Mouse (Mus musculus) adrenal gland, postnatal 4 days (tissue): ENCODE data around the gene Auts2. TPM values are rescaled to one million over a fixed set of nuclear protein-coding genes. Genes with fewer than 3 reads are reported as not detected.

Experiments
- DNase-seq, 2 experiments: peaks; one replicate each; pipeline ENCODE4 v3.0.0; 2021 to 2022; ENCODE audit warnings: low spot score in 2 of 2, mixed read lengths in 2 of 2
- total RNA-seq, 2 experiments: library from RNA; stranded (reverse); gene quantifications; 2 replicates each; pipeline ENCODE4 v1.2.3; 2021

Auts2 gene
- total RNA-seq, 2 experiments from 2014 or later, result 72.9 to 80.5 TPM

GRCm38 (mm10) chr5:131813952-131814502, 729.1 kb downstream of the Auts2 start:
- DNase-seq, result no peak

GRCm38 (mm10) chr5:131813331-131813781, 729.8 kb downstream of the Auts2 start:
- DNase-seq, result no peak

- no peak for DNase-seq
Observed at GRCm38 (mm10) chr5:131812483-131813063, 730.6 kb downstream of the Auts2 start.

GRCm38 (mm10) chr5:131806350-131806749, 736.8 kb downstream of the Auts2 start:
- DNase-seq, result no peak

GRCm38 (mm10) chr5:131805277-131805676, 737.9 kb downstream of the Auts2 start:
- DNase-seq, result no peak

- DNase-seq, result no peak
Observed at GRCm38 (mm10) chr5:131803609-131804008, 739.5 kb downstream of the Auts2 start.

GRCm38 (mm10) chr5:131802340-131803036, 740.7 kb downstream of the Auts2 start:
- DNase-seq, result no peak

GRCm38 (mm10) chr5:131801924-131802323, 741.2 kb downstream of the Auts2 start:
- DNase-seq, result no peak

GRCm38 (mm10) chr5:131798373-131798772, 744.8 kb downstream of the Auts2 start:
- no peak for DNase-seq

- DNase-seq, result no peak
Observed at GRCm38 (mm10) chr5:131797044-131797443, 746.1 kb downstream of the Auts2 start.

- DNase-seq, result no peak
Observed at GRCm38 (mm10) chr5:131794411-131795133, 748.6 kb downstream of the Auts2 start.

GRCm38 (mm10) chr5:131789601-131790000, 753.5 kb downstream of the Auts2 start:
- DNase-seq, result no peak

GRCm38 (mm10) chr5:131788008-131788407, 755.1 kb downstream of the Auts2 start:
- DNase-seq, result no peak

GRCm38 (mm10) chr5:131783241-131783640, 759.9 kb downstream of the Auts2 start:
- DNase-seq, result no peak

- DNase-seq, result no peak
Observed at GRCm38 (mm10) chr5:131781063-131781462, 762.1 kb downstream of the Auts2 start.

- no peak for DNase-seq
Observed at GRCm38 (mm10) chr5:131779171-131779570, 764.0 kb downstream of the Auts2 start.

GRCm38 (mm10) chr5:131775672-131776071, 767.5 kb downstream of the Auts2 start:
- no peak for DNase-seq

GRCm38 (mm10) chr5:131775222-131775621, 767.9 kb downstream of the Auts2 start:
- DNase-seq, result no peak

- no peak for DNase-seq
Observed at GRCm38 (mm10) chr5:131774792-131775191, 768.4 kb downstream of the Auts2 start.

- no peak for DNase-seq
Observed at GRCm38 (mm10) chr5:131772616-131773015, 770.5 kb downstream of the Auts2 start.

GRCm38 (mm10) chr5:131769273-131769672, 773.9 kb downstream of the Auts2 start:
- DNase-seq, result no peak
